Comparison of ENCODE assay signal across 21 mouse cellular contexts in the genomic region with DNA sequence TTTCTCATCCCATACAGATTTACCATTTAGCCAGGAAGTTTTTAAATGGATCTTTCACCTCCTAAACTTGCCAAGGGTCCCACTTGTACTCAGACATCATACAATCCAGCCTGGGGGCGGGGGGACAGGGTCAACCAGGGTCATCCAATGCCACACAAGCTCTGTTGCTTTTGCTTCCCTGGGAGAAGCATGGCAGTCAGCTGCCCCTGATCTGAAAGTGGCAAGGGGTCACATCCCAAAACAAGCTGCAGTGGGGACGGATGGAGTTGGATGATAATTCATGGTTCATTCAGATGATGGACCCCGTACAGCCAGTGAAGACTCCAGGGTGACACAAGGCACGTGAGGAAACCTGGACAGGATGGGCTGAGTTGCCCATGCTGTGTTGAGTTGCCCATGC.
"Had no signal": no experiment of that assay in that cellular context is flagged by ENCODE, and none has a peak within 500 bp of the region (broad histone marks: within the 10 kb centered on the region; RNA-seq: fewer than 3 reads in every experiment).

No protein-coding gene starts in this region.

- H3K4me3 ChIP-seq: heart, adult 2 months; heart, embryonic 10.5 days; heart, embryonic 12.5 days; hindbrain, embryonic 10.5 days; hindbrain, embryonic 12.5 days; kidney, embryonic 15.5 days; limb, embryonic 13.5 days; limb, embryonic 15.5 days; liver, embryonic 12.5 days had no signal

- H3K27ac ChIP-seq: heart, adult 2 months; hindbrain, embryonic 10.5 days; hindbrain, embryonic 12.5 days; hindbrain, embryonic 14.5 days; hindbrain, postnatal 0 days; kidney, embryonic 15.5 days; kidney, postnatal 0 days; limb, embryonic 13.5 days; limb, embryonic 15.5 days; liver, embryonic 12.5 days; liver, embryonic 14.5 days had no signal

- H3K4me1 ChIP-seq: limb, embryonic 13.5 days; liver, embryonic 12.5 days had no signal

- DNase-seq: gastrocnemius, postnatal 14 days; heart, adult 2 months; heart, postnatal 10 days; heart, postnatal 4 days; kidney, adult 11 months; kidney, adult 2 months; kidney, adult 9 months; kidney, postnatal 14 days; kidney, postnatal 36 days had no signal
